14 mouse cellular contexts compared by ENCODE assay signal in genomic region chr3:133685393-133685792, GRCm38 (mm10).
"Had no signal": no experiment of that assay in that cellular context is flagged by ENCODE, and none has a peak within 500 bp of the region (broad histone marks: within the 10 kb centered on the region; RNA-seq: fewer than 3 reads in every experiment).

No protein-coding gene starts in this region.

- H3K4me1 ChIP-seq: limb, embryonic 12.5 days; lung, embryonic 15.5 days had no signal

- H3K4me2 ChIP-seq: limb, embryonic 12.5 days; liver, embryonic 13.5 days; lung, embryonic 15.5 days had no signal

- DNase-seq: kidney, adult 18-20 months; kidney, postnatal 10 days; layer of hippocampus, postnatal 36 days; liver; liver, embryonic 13.5 days; liver, postnatal 0 days; lung, postnatal 14 days; thymus, postnatal 4 days had no signal

- H3K9me3 ChIP-seq: limb, embryonic 12.5 days; liver, embryonic 13.5 days; lung, embryonic 15.5 days; megakaryocyte, embryonic 14.5 days had no signal

- H3K27ac ChIP-seq: limb, embryonic 12.5 days; liver, embryonic 13.5 days; lung, embryonic 15.5 days; macrophage; stomach, postnatal 0 days had no signal

- H3K36me3 ChIP-seq: limb, embryonic 12.5 days; liver, embryonic 13.5 days; lung, embryonic 15.5 days had no signal

- H3K27me3 ChIP-seq: limb, embryonic 12.5 days; liver, embryonic 13.5 days; lung, embryonic 15.5 days; megakaryocyte, embryonic 14.5 days had no signal

- H3K4me3 ChIP-seq: limb, embryonic 12.5 days; liver, embryonic 13.5 days; lung, embryonic 15.5 days; megakaryocyte, embryonic 14.5 days; myocyte had no signal

- H3K9ac ChIP-seq: limb, embryonic 12.5 days; liver, embryonic 13.5 days; liver, postnatal 0 days; lung, embryonic 15.5 days had no signal

- ATAC-seq: liver, postnatal 0 days had no signal
